Mouse (Mus musculus) neural tube, embryonic 15.5 days (tissue): ENCODE results near the gene Atp5b. TPM values are rescaled to one million over a fixed set of nuclear protein-coding genes. Genes with fewer than 3 reads are reported as not detected.
"Not testable (repeated sequence)": the region's sequence is repeated elsewhere in the genome, so short reads cannot be mapped to it uniquely, and the experiment has no call there.

Experiments
- ATAC-seq: fragments of 200-750 bp; cut with Nextera tagmentation; 2 replicates; pipeline ENCODE4 v1.8.0; 2017; ENCODE audit warnings: mild to moderate bottlenecking, moderate TSS enrichment, moderate library complexity; ENCODE audit not compliant: low FRiP score
- H3K27ac ChIP-seq: fragments of 300-500 bp; sonication (generic); replicated peaks from 2 replicates; pipeline ENCODE4 v1.5.1; 2015; ENCODE audit warnings: mild to moderate bottlenecking, inconsistent platforms
- H3K27me3 ChIP-seq: fragments of 300-500 bp; sonication (generic); replicated peaks from 2 replicates; pipeline ENCODE4 v1.6.1; 2015; ENCODE audit warnings: inconsistent platforms
- H3K36me3 ChIP-seq: fragments of 300-500 bp; sonication (generic); 2 replicates; pipeline ENCODE4 v1.6.1; 2015; ENCODE audit warnings: inconsistent platforms
- H3K4me1 ChIP-seq: fragments of 300-500 bp; sonication (generic); 2 replicates; pipeline ENCODE4 v1.6.1; 2015; ENCODE audit warnings: inconsistent platforms
- H3K4me2 ChIP-seq: fragments of 300-500 bp; sonication (generic); 2 replicates; pipeline ENCODE4 v1.6.1; 2015; ENCODE audit warnings: inconsistent platforms, mild to moderate bottlenecking, moderate library complexity
- H3K4me3 ChIP-seq: fragments of 300-500 bp; sonication (generic); replicated peaks from 2 replicates; pipeline ENCODE4 v1.5.1; 2015; ENCODE audit warnings: mild to moderate bottlenecking, inconsistent platforms
- H3K9ac ChIP-seq: fragments of 300-500 bp; sonication (generic); replicated peaks from 2 replicates; pipeline ENCODE4 v1.6.1; 2015; ENCODE audit warnings: mild to moderate bottlenecking, inconsistent platforms
- H3K9me3 ChIP-seq: fragments of 300-500 bp; sonication (generic); replicated peaks from 2 replicates; pipeline ENCODE4 v1.6.1; 2016; ENCODE audit warnings: inconsistent platforms
- WGBS: fragments of 180-500 bp; shearing (Covaris S2); methylation state at CpG from one replicate; pipeline ENCODE4 v1.1.7; 2015; ENCODE audit warnings: mixed read lengths; 5-methylcytosine and 5-hydroxymethylcytosine counted together
- polyA plus RNA-seq: library from polyadenylated mRNA; unstranded; fragments of >200 nt; fragmentation: Nextera tagmentation; extraction: Ambion mirVana; gene quantifications from 2 replicates; pipeline ENCODE4 v1.2.1, GENCODE M21; 2015

The Atp5b gene
- polyA plus RNA-seq, 1 experiment from 2014 or later, result 2,338 TPM

DNA sequence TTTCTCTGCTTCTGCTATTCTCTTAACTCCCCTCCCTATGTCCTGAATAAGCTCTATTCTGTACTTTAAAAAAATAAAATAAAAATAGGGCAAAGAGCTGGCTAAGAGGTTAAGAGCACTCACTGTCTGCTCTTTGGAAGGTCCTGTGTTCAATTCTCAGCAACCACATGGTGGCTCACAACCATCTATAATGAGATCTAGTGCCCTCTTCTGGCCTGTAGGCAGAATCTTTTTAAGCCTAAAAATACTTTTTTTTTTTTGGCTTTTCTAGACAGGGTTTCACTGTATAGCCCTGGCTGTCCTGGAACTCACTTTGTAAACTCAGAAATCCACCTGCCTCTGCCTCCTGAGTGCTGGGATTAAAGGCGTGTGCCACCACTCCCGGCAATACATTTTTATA is 12.6 kb upstream of the Atp5b start:
- peaks cover 46% of the 10 kb centered on the region for H3K36me3 ChIP-seq
- H3K27me3 ChIP-seq, H3K27ac ChIP-seq, H3K4me2 ChIP-seq, H3K4me1 ChIP-seq, H3K9ac ChIP-seq, ATAC-seq, H3K9me3 ChIP-seq, H3K4me3 ChIP-seq: not testable (repeated sequence)
- WGBS, result 95% methylated on average over 2 of the region's 2 CpGs

- not testable (repeated sequence) for H3K9me3 ChIP-seq, H3K4me3 ChIP-seq, H3K27me3 ChIP-seq, ATAC-seq, H3K4me2 ChIP-seq, H3K9ac ChIP-seq, H3K4me1 ChIP-seq, H3K27ac ChIP-seq
- H3K36me3 ChIP-seq, result peaks cover 22% of the 10 kb centered on the region
- 89% methylated on average over 5 of the region's 5 CpGs for whole genome bisulfite sequencing
Observed at GRCm38 (mm10) chr10:128078269-128078668, 4.8 kb upstream of the Atp5b start.

GRCm38 (mm10) chr10:128080496-128080895 is 2.6 kb upstream of the Atp5b start:
- 92% methylated on average over 1 of the region's 1 CpGs for WGBS
- Histone ChIP-seq H3K9ac (no peak overlapping the region), H3K4me2 (no peak overlapping the region), H3K36me3 (peaks cover 24% of the 10 kb centered on the region), H3K27me3 (no peaks in the 10 kb centered on the region), H3K4me1 (peaks cover 24% of the 10 kb centered on the region), H3K27ac (no peak overlapping the region), H3K4me3 (no peak overlapping the region), H3K9me3 (no peaks in the 10 kb centered on the region)
- no peak for ATAC-seq

DNA sequence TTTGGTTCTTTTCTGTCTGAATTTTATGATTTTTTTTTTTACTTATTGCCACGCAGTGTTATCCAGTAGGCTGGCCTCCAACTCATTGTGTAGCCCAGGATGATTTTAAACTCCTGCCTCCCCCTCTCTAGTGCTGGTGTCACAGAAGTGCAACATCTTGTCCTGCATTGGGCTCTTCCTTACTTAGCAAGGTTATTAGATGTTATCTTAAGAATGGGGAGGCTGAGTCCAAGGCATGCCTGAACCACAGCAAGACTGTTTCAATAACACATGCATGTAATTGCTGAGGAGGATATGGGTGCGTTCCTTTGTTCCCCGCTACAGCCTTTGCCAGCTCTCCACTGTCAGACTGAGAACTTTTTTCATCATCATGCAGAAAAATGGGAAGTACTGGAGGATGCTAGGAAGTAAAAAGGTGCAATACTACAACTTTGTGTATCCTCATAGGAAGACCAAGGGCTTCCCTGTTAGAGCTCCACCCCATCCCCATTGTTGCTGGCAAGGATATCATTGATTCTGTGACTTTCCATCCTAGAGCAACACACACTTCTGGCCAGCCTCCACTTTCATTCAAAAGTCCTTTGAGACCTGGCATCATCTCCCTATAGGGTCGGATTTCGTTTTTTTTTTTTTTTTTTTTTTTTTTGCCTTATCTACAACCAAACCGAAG is 1.1 kb upstream of the Atp5b start:
- Histone ChIP-seq H3K27ac (peak overlapping the region; percentile 90), H3K9ac (peak overlapping the region; percentile 65), H3K4me2 (peak overlapping the region; percentile 62), H3K36me3 (peaks cover 34% of the 10 kb centered on the region), H3K4me1 (peaks cover 33% of the 10 kb centered on the region), H3K27me3 (no peaks in the 10 kb centered on the region), H3K9me3 (no peaks in the 10 kb centered on the region), H3K4me3 (peak overlapping the region; percentile 60)
- no peak for ATAC-seq
- 70% methylated on average over 6 of the region's 6 CpGs for WGBS

GRCm38 (mm10) chr10:128082477-128082808 is 630 bp upstream of the Atp5b start:
- no peak for ATAC-seq

GRCm38 (mm10) chr10:128083688-128084087 is 615 bp downstream of the Atp5b start:
- under 1% methylated on average over 22 of the region's 22 CpGs for WGBS
- peak overlapping the region; percentile 82 for H3K4me2 ChIP-seq
- H3K36me3 ChIP-seq, result peaks cover 38% of the 10 kb centered on the region
- H3K9ac ChIP-seq, result peak overlapping the region; percentile 96
- H3K4me1 ChIP-seq, result peaks cover 33% of the 10 kb centered on the region
- H3K9me3 ChIP-seq, result no peaks in the 10 kb centered on the region
- peak; percentile 19 for ATAC-seq
- H3K4me3 ChIP-seq, result peak overlapping the region; percentile 84
- no peaks in the 10 kb centered on the region for H3K27me3 ChIP-seq
- peak overlapping the region; percentile 93 for H3K27ac ChIP-seq

More at GRCm38 (mm10) chr10:128082477-128082808, 630 bp upstream of the Atp5b start:
- Histone ChIP-seq H3K4me2 (peak overlapping the region; percentile 62), H3K36me3 (peaks cover 32% of the 10 kb centered on the region), H3K4me1 (peaks cover 33% of the 10 kb centered on the region), H3K27me3 (no peaks in the 10 kb centered on the region), H3K4me3 (peak overlapping the region; percentile 60), H3K9me3 (no peaks in the 10 kb centered on the region), H3K27ac (peak overlapping the region; percentile 90), H3K9ac (peak overlapping the region; percentile 65)
- 12% methylated on average over 9 of the region's 9 CpGs for WGBS

GRCm38 (mm10) chr10:128084160-128084559 is 1.1 kb downstream of the Atp5b start:
- Histone ChIP-seq H3K27me3 (no peaks in the 10 kb centered on the region), H3K4me2 (peak overlapping the region; percentile 82), H3K4me3 (peak overlapping the region; percentile 84), H3K27ac (peak overlapping the region; percentile 93), H3K9ac (peak overlapping the region; percentile 96), H3K36me3 (peaks cover 42% of the 10 kb centered on the region), H3K9me3 (no peaks in the 10 kb centered on the region), H3K4me1 (peaks cover 33% of the 10 kb centered on the region)
- no peak for ATAC-seq
- WGBS, result 7% methylated on average over 3 of the region's 3 CpGs

DNA sequence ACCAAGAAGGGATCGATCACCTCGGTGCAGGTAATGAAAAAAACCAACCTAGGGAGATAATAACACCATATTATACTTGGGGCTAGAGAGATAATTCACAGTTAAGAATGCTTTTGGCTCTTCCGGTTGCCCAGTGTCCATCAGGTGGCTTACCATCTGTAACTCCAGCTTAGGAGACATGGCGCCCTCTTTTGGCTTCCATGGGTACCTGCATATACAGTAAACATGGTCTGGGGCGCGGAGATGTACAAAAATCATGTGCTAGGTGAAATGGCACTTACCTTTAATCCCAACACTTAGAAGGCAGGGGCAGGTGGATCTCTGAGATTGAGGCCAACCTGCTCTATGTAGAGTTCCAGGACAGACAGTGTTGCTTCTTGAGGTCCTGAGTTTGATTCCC is 3.3 kb downstream of the Atp5b start:
- no peak overlapping the region for H3K27ac ChIP-seq
- H3K36me3 ChIP-seq, result peaks cover 58% of the 10 kb centered on the region
- H3K9me3 ChIP-seq, result no peaks in the 10 kb centered on the region
- H3K9ac ChIP-seq, result no peak overlapping the region
- ATAC-seq, result no peak
- no peak overlapping the region for H3K4me2 ChIP-seq
- peaks cover 42% of the 10 kb centered on the region for H3K4me1 ChIP-seq
- 77% methylated on average over 6 of the region's 6 CpGs for WGBS
- no peaks in the 10 kb centered on the region for H3K27me3 ChIP-seq
- H3K4me3 ChIP-seq, result no peak overlapping the region

- not testable (repeated sequence) for H3K9ac ChIP-seq, H3K4me3 ChIP-seq, H3K27me3 ChIP-seq, H3K9me3 ChIP-seq, H3K4me2 ChIP-seq, ATAC-seq, H3K27ac ChIP-seq
- WGBS, result 84% methylated on average over 2 of the region's 2 CpGs
- Histone ChIP-seq H3K4me1 (peaks cover 43% of the 10 kb centered on the region), H3K36me3 (peaks cover 58% of the 10 kb centered on the region)
Observed at GRCm38 (mm10) chr10:128087216-128087615, 4.1 kb downstream of the Atp5b start.

DNA sequence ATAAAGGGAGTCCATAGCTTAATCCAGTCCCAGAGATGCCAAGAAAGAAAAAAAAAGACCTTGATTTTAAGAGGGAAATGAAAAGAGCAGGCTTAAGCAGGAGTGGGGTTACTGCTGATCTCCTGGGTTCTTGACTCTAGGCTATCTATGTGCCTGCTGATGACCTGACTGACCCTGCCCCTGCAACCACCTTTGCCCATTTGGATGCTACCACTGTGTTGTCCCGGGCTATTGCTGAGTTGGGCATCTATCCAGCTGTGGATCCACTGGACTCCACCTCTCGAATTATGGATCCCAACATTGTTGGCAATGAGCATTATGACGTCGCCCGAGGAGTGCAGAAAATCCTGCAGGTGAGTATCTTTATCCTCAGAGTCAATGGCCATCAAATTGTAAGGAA is 5.1 kb downstream of the Atp5b start:
- Histone ChIP-seq H3K4me1 (peaks cover 46% of the 10 kb centered on the region), H3K36me3 (peaks cover 58% of the 10 kb centered on the region), H3K4me2 (no peak overlapping the region), H3K27ac (no peak overlapping the region), H3K27me3 (no peaks in the 10 kb centered on the region), H3K9ac (no peak overlapping the region), H3K9me3 (no peaks in the 10 kb centered on the region), H3K4me3 (no peak overlapping the region)
- 94% methylated on average over 5 of the region's 5 CpGs for WGBS
- no peak for ATAC-seq

DNA sequence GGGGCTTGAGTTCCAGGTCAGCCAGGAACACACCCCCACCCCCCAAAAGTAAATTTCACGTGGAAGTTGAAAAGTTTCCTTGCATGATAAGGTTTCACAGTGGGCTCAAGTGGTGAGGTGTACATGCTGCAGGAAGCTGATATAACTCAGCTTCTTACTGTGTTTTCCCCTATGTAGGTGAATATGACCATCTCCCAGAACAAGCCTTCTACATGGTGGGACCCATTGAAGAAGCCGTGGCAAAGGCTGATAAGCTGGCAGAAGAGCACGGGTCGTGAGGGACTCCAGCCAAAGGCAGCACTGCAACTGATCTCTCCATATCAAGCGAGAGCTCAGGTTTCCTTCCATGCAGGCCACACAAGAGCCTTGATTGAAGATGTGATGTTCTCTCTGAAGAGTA is 6.8 kb downstream of the Atp5b start:
- ATAC-seq, result no peak

DNA sequence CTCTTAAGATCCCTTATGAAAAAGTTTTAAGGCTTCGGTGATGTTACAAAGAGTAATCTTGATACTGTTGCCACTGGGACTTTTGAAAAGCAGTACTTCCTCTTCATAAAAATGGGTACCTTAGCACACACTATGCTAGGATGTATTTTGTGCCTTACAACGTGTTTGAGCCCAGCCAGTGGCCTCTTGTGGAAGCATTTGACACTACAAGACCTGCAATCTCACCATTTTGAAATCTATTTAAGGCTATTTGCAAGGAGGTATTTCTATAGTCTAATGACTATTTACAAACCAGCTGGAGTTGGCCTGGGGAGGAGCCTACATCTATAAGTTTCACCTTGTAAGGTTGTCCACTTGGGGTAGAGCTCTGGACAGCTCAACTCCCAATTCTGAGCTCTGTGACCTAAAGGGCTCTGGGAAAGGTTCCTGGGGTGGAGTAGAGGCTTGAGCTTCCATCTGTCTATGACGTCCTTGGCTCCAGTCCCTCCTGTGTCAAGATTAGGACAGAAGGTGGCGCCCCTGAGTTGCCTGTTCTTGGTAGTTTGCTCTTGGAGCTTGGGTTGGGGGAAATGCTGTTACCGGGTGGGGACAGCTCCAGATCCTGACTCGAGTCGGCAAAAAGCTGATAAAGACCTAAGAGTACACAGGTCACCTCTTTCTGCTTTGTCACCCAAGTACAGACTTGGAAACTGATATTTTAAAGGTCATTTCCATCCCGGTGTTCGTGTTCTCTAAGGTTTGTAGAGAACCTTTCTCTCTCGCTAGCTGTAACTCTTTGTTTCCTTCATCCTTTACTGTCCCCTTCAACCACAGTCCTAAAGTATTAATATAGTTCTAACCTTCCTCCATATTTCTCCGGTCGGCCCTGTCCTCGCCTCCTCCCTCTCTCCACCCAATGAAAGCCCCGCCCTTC is 7.8 kb downstream of the Atp5b start:
- H3K27ac ChIP-seq, result peak overlapping the region; percentile 90; the same call in 1 of the 2 replicates
- H3K27me3 ChIP-seq, result no peaks in the 10 kb centered on the region
- H3K36me3 ChIP-seq, result peaks cover 46% of the 10 kb centered on the region
- H3K9ac ChIP-seq, result peak overlapping the region; percentile 79
- peak overlapping the region; percentile 78 for H3K4me2 ChIP-seq
- no peaks in the 10 kb centered on the region for H3K9me3 ChIP-seq
- 8% methylated on average over 14 of the region's 14 CpGs for WGBS
- peak overlapping the region; percentile 85 for H3K4me3 ChIP-seq
- peaks cover 51% of the 10 kb centered on the region for H3K4me1 ChIP-seq
- peak; percentile 22 for ATAC-seq

More for the DNA sequence above, 6.8 kb downstream of the Atp5b start:
- Histone ChIP-seq H3K27ac (no peak overlapping the region), H3K9me3 (no peaks in the 10 kb centered on the region), H3K4me2 (no peak overlapping the region), H3K27me3 (no peaks in the 10 kb centered on the region), H3K9ac (no peak overlapping the region), H3K4me3 (no peak overlapping the region), H3K36me3 (peaks cover 56% of the 10 kb centered on the region), H3K4me1 (peaks cover 55% of the 10 kb centered on the region)
- 71% methylated on average over 5 of the region's 5 CpGs for WGBS
